Comparison of ENCODE assay signal across 1 mouse cellular context in genomic region chr8:70611849-70612248, GRCm38 (mm10).
A peak's percentile ranks its signal among the peaks of the same experiment; 100 is the strongest.
TF ChIP-seq lines count a peak whose summit lies in the region.

No protein-coding gene starts in this region.

TF ChIP-seq in myocyte, 11 proteins besides CTCF, POLR2A, EP300 and RAD21 (continued from another document):
- no peak for TF ChIP-seq CEBPB (IDR thresholded peaks at IDR 0.05; ENCODE audit: insufficient read depth, poor library complexity, severe bottlenecking)
- TF ChIP-seq REST (IDR thresholded peaks at IDR 0.05; ENCODE audit: insufficient read depth, insufficient read length): no peak
- TF ChIP-seq MYOD1 (IDR thresholded peaks at IDR 0.05; ENCODE audit: control insufficient read depth in 1 of 3, insufficient read length in 2 of 3, low read depth in 2 of 3): peak in 1 of 3 experiments; percentile 79
- TF ChIP-seq MYOG (IDR thresholded peaks at IDR 0.05; ENCODE audit: control insufficient read depth in 1 of 3, insufficient read depth in 1 of 3, insufficient read length in 2 of 3, low read depth in 2 of 3): no peak
- TF ChIP-seq TCF12 (IDR thresholded peaks at IDR 0.05; ENCODE audit: insufficient read depth, poor library complexity, severe bottlenecking): no peak
